Mouse (Mus musculus): ENCODE data around the gene Iqcd. TPM values are rescaled to one million over a fixed set of nuclear protein-coding genes. Genes with fewer than 3 reads are reported as not detected.

Iqcd gene
- total and polyA plus RNA-seq, 3 experiments = 0.14 TPM; not detected in 2

DNA sequence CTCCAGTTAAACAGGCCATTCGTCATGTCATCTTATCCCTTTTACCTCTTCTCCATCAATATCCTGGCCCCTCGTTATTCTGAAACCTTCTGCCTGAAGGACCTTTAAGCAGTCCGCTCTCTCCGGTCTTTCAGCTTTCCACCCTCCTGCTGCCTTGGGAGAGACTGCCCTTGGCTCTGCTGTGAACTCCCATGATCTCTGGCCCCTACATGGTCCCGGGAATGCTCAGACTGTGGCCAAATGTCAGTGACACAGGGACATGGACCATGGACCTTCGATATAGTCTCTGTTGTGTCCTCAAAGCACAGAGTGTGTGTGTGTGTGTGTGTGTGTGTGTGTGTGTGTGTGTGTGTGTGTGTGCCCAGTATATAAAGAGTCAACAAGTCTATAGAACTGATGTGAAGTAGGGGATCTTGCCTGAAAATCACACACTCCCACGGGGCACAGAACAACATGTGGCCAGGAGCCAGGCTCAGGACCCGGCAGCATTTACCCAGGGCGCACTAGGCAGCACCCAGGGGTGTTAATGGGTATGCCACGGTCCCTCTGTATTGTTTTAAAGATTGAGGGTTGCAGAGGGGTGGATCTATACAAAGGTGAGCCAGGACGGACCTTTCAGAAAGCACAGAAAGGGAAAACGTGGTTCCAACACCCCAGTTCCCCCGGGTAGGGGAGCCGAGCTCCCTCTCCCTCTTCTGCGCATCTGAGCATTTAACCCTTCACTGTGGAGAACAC is 23.5 kb upstream of the Iqcd start:
- H3K79me2 ChIP-seq (replicated peaks; ENCODE audit: control insufficient read depth, insufficient read depth, low read length) = no peaks in the 10 kb centered on the region
- no peak overlapping the region for H3K4me3 ChIP-seq
- no peak for DNase-seq
- no peaks in the 10 kb centered on the region; the same call in 1 of the 2 replicates for H3K36me3 ChIP-seq (ENCODE audit: control insufficient read depth, insufficient read depth, low read length)
- 62% methylated on average over 15 of the region's 15 CpGs for WGBS
- no peak overlapping the region for H3K9ac ChIP-seq (ENCODE audit: low read depth, low read length)
- H3K4me1 ChIP-seq (ENCODE audit: control insufficient read depth, insufficient read depth, low read length) = peaks cover 38% of the 10 kb centered on the region
- H3K27ac ChIP-seq = peak overlapping the region; percentile 83; the same call in 1 of the 2 replicates
- TF ChIP-seq POLR2A (IDR thresholded peaks at IDR 0.05; ENCODE audit: insufficient read depth, low read depth, low read length) (no peak), EP300 (IDR thresholded peaks at IDR 0.05; ENCODE audit: insufficient read depth, low read depth, low read length) (no peak), CTCF (IDR thresholded peaks at IDR 0.05) (no peak)
- no peaks in the 10 kb centered on the region for H3K27me3 ChIP-seq (ENCODE audit: control insufficient read depth, insufficient read depth, low read length)
- intact Hi-C loops (cut with DNase I) = no loop called here

DNA sequence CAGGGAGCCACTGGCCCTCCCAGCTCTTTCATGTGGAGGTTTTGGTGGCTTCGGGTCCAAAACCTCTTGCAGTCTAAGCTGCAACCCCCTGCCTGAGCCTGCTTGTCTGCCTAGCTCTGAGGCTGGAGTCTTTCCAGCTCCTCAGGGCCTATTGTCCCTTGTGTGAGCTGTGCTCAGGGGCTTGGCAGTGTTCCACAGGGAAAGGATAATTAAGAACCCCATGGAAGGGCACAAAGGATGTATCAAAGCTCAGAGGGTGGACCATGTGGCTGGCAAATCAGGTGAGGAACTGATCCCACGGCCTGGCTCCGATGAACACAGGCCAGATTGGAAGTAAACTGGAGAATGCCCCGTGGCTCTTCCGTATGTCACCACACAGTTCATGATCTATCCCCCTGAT is 22.7 kb upstream of the Iqcd start:
- intact Hi-C loops (cut with DNase I) = loop anchor here (2.0 kb wide), 1 partner anchor 17 kb away; no protein-coding TSS in a partner anchor
- peak in 1 of 2 experiments; percentile 44 for DNase-seq

DNA sequence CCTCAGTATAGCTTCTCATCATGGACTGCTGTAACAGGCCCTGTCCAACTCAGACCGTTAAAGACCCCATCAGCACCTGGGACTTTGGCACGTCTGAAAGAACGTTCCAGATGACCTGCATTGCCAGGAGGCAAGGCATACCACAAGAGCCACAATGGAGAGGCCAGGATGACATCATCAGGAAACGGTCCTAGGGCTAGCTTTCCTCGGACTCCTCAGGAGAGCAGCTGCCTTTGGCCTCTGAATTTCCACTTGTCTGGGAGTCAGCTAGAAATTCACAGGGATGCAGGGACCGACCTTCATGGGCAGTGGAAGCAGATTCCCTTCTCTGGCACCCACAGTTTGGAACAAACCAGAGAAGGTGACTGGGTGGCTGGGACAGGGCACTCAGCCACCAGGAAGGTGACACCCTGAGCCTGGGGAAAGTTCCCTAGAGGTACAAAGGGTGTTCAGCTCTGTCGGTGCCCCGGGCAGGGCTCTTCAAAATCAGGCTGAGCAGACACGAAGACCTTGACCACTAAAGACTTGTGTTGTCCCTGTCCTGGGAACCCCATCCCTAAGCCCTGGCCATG is 22.0 kb upstream of the Iqcd start:
- Histone ChIP-seq H3K36me3 (ENCODE audit: control insufficient read depth, insufficient read depth, low read length) (no peaks in the 10 kb centered on the region; the same call in 1 of the 2 replicates), H3K9ac (ENCODE audit: low read depth, low read length) (no peak overlapping the region), H3K79me2 (replicated peaks; ENCODE audit: control insufficient read depth, insufficient read depth, low read length) (no peaks in the 10 kb centered on the region), H3K27me3 (ENCODE audit: control insufficient read depth, insufficient read depth, low read length) (no peaks in the 10 kb centered on the region), H3K27ac (peak overlapping the region; percentile 83), H3K4me3 (no peak overlapping the region), H3K4me1 (ENCODE audit: control insufficient read depth, insufficient read depth, low read length) (peaks cover 48% of the 10 kb centered on the region)
- TF ChIP-seq EP300 (IDR thresholded peaks at IDR 0.05; ENCODE audit: insufficient read depth, low read depth, low read length) (no peak), POLR2A (IDR thresholded peaks at IDR 0.05; ENCODE audit: insufficient read depth, low read depth, low read length) (no peak), CTCF (IDR thresholded peaks at IDR 0.05) (no peak)
- intact Hi-C loops (cut with DNase I) = loop anchor here (2.0 kb wide), 1 partner anchor 16 kb away; no protein-coding TSS in a partner anchor
- DNase-seq = peak in 1 of 2 experiments; percentile 46
- 30% methylated on average over 9 of the region's 9 CpGs for WGBS

More for the DNA sequence above, 22.7 kb upstream of the Iqcd start:
- no peaks in the 10 kb centered on the region for H3K27me3 ChIP-seq (ENCODE audit: control insufficient read depth, insufficient read depth, low read length)
- peak overlapping the region; percentile 83 for H3K27ac ChIP-seq
- TF ChIP-seq CTCF (IDR thresholded peaks at IDR 0.05) (no peak), EP300 (IDR thresholded peaks at IDR 0.05; ENCODE audit: insufficient read depth, low read depth, low read length) (no peak), POLR2A (IDR thresholded peaks at IDR 0.05; ENCODE audit: insufficient read depth, low read depth, low read length) (no peak)
- peaks cover 44% of the 10 kb centered on the region for H3K4me1 ChIP-seq (ENCODE audit: control insufficient read depth, insufficient read depth, low read length)
- no peaks in the 10 kb centered on the region; the same call in 1 of the 2 replicates for H3K36me3 ChIP-seq (ENCODE audit: control insufficient read depth, insufficient read depth, low read length)
- H3K9ac ChIP-seq (ENCODE audit: low read depth, low read length) = no peak overlapping the region
- WGBS = 55% methylated on average over 5 of the region's 5 CpGs
- H3K79me2 ChIP-seq (replicated peaks; ENCODE audit: control insufficient read depth, insufficient read depth, low read length) = no peaks in the 10 kb centered on the region
- H3K4me3 ChIP-seq = no peak overlapping the region

DNA sequence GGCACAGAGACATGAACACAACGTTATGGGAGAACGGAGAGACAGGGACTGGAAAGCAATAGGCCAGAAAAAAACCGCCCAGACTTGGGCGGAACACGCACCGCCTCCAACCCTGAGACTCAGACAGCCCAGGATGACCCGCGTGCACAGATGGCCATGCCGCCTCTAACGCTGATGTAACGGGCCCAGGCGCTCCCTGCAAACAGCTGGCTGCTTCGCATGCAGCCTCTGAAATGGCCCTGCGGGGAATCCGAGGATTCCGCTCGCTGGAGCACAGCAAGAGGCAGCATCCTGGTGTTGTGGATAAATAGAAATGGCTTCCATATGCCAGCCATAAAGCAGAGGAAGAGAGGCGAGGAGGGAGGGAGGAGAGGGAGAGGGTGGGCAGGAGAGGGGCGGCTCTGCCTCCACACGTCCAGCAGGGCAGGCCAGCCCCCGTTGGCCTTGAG is 21.5 kb upstream of the Iqcd start:
- H3K36me3 ChIP-seq (ENCODE audit: control insufficient read depth, insufficient read depth, low read length) = no peaks in the 10 kb centered on the region; the same call in 1 of the 2 replicates
- no peaks in the 10 kb centered on the region for H3K27me3 ChIP-seq (ENCODE audit: control insufficient read depth, insufficient read depth, low read length)
- DNase-seq = peak; percentile 75 to 79
- intact Hi-C loops (cut with DNase I) = loop anchor here (2.0 kb wide), 1 partner anchor 16 kb away; no protein-coding TSS in a partner anchor
- H3K79me2 ChIP-seq (replicated peaks; ENCODE audit: control insufficient read depth, insufficient read depth, low read length) = no peaks in the 10 kb centered on the region
- 50% methylated on average over 21 of the region's 21 CpGs for WGBS
- peak overlapping the region; percentile 83 for H3K27ac ChIP-seq
- TF ChIP-seq EP300 (IDR thresholded peaks at IDR 0.05; ENCODE audit: insufficient read depth, low read depth, low read length) (no peak), POLR2A (IDR thresholded peaks at IDR 0.05; ENCODE audit: insufficient read depth, low read depth, low read length) (peak; percentile 46; the same call in 1 of the 2 replicates)
- no peak overlapping the region for H3K9ac ChIP-seq (ENCODE audit: low read depth, low read length)
- H3K4me3 ChIP-seq = no peak overlapping the region
- H3K4me1 ChIP-seq (ENCODE audit: control insufficient read depth, insufficient read depth, low read length) = peaks cover 47% of the 10 kb centered on the region

DNA sequence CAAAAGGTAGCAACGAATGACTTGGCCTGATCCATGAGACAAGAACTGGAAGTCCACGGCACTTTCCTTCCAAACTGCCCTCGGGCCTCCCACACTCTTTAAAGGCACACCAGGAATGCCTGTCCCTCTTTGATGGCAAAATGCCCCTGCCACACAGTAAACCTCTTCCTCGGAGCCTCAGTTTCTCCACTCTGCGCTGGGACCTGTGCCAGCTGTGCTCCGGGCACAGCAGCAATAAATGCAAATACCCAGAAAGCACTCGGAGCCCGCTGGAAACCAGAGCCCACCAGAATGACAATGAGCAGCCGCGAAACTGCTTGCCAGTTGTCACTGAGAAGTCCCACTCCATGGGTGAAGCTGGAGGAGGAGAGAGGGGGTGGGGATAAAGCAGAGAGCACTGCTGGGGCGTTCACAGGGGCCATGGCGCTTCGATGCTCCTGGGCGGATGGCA is 21.0 kb upstream of the Iqcd start:
- peak in 1 of 2 experiments; percentile 20 for DNase-seq
- H3K27ac ChIP-seq = peak overlapping the region; percentile 83
- H3K9ac ChIP-seq (ENCODE audit: low read depth, low read length) = no peak overlapping the region
- H3K36me3 ChIP-seq (ENCODE audit: control insufficient read depth, insufficient read depth, low read length) = no peaks in the 10 kb centered on the region; the same call in 1 of the 2 replicates
- H3K27me3 ChIP-seq (ENCODE audit: control insufficient read depth, insufficient read depth, low read length) = no peaks in the 10 kb centered on the region
- intact Hi-C loops (cut with DNase I) = loop anchor here (2.0 kb wide), 1 partner anchor 15 kb away; no protein-coding TSS in a partner anchor
- 80% methylated on average over 14 of the region's 14 CpGs for WGBS
- no peak overlapping the region for H3K4me3 ChIP-seq
- peaks cover 45% of the 10 kb centered on the region for H3K4me1 ChIP-seq (ENCODE audit: control insufficient read depth, insufficient read depth, low read length)
- TF ChIP-seq CTCF (IDR thresholded peaks at IDR 0.05) (no peak), EP300 (IDR thresholded peaks at IDR 0.05; ENCODE audit: insufficient read depth, low read depth, low read length) (no peak), POLR2A (IDR thresholded peaks at IDR 0.05; ENCODE audit: insufficient read depth, low read depth, low read length) (no peak)
- H3K79me2 ChIP-seq (replicated peaks; ENCODE audit: control insufficient read depth, insufficient read depth, low read length) = no peaks in the 10 kb centered on the region

Data from heart, adult 2 months (tissue).